Mouse (Mus musculus) spleen, embryonic (tissue): ENCODE data around the gene Atp13a2.

Experiments used
- CTCF ChIA-PET: fragments of 350-600 bp; sonication (Branson Sonifier 250); formaldehyde crosslinking; loops from one replicate; lab custom pipeline; 2022; lab: Charles Lee

The Atp13a2 gene

GRCm38 (mm10) chr4:141024052-141024451 lies 37.4 kb downstream of the Atp13a2 start:
- CTCF ChIA-PET: no interaction called here

GRCm38 (mm10) chr4:141024992-141025391 lies 38.3 kb downstream of the Atp13a2 start:
- CTCF ChIA-PET: no interaction called here

DNA sequence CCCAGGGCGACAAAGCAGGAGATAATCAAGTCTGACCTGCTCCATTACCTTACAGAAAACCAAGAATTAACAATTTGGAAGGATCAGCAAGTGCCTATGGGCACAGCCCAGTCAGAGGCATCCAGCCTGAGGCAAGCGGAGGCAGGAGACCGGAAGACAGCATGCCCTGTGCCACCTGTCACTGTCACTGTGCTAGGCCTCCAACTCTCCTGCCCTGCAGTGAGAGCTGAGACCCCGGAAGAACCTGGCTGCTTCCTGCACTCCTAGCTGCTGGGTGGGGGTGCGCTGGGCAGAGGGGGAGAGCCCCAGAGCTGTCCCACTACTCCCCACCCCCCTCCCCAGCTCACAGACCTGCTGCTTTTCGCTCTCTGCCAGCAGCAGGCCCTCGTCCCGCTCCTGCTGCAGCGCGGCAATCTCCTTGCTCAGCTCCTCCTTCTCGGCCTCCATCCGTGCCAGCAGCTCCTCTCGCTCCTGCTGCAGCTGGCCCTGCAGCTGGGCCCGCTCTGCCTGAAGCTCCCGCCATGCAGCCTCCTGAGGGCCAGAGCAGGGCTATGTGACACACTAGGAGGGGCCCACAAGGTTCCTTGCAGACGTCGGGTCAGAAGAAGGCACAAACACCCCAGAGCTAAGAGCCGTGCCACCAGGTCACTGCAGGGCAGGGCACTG lies 44.0 kb downstream of the Atp13a2 start:
- CTCF ChIA-PET: interaction anchor here (0.9 kb wide), 1 partner anchor 65 kb away, joined by 3 read pairs; no protein-coding TSS in a partner anchor

DNA sequence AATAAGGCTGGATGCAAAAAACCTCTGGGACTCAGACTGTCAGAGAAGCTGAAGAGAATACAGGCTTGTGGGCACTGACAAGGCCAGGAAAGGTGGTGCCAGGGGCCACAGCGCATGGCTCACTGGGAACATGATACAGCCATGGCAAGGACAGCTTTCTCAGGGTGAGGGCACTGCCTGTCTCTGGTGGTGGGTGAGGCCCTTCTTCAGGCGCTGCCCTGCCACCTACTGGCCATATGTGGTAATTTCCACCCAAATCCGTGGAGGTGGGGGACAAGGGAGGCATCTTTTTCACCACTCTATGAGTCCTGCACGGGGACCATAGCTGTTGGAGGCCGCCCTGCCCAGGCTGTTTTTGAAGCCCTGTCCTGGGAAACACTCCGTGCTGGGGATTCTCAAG lies 45.1 kb downstream of the Atp13a2 start:
- CTCF ChIA-PET: interaction anchor here (0.5 to 0.9 kb wide), 2 partner anchors 66 to 68 kb away, joined by 3 to 4 read pairs; no protein-coding TSS in a partner anchor

- CTCF ChIA-PET: interaction anchor here (0.6 kb wide), 1 partner anchor 29 kb away, joined by 6 read pairs; no protein-coding TSS in a partner anchor
Measured at GRCm38 (mm10) chr4:141033606-141034549, 47.2 kb downstream of the Atp13a2 start.

DNA sequence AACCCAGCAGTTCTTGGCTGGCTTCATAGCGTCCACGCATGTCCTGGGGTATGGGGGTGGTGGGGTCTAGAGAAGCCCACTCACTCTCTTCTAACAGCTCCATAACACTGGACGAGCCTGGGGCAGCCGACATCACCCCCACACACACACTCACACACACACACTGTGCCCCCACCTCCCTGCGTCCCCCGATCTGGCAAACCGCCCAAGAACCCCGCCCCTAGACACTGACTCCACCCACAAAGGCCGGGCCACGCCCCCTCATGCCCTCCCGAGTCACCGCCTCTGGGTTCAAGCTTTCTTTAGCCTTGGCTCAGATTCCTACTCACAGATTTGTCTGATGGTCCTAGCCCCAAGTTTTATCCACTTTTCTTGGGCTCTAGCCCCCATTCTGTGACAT lies 54.4 kb downstream of the Atp13a2 start:
- CTCF ChIA-PET: no interaction called here

DNA sequence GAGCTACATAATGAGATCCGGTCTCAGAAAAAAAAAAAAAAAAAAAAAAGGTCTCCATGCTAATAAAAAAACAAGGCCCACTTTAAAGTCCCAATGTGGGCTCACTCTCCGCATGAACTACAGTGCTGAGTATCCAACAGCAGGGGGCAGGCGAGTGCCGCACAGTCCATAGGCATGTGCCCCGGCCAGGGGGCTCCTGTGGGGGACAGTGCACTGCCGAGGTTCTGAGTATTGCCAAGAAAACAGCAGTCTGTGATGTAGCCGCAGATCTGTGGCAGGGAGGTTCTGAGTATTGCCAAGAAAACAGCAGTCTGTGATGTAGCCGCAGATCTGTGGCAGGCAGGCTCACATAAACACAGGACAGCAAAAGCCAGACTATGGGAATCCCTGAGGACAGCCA lies 58.1 kb downstream of the Atp13a2 start:
- CTCF ChIA-PET: interaction anchor here (0.6 to 0.9 kb wide), 2 partner anchors 19 to 294 kb away, joined by 3 to 6 read pairs; no protein-coding TSS in a partner anchor

- CTCF ChIA-PET: interaction anchor here (0.6 kb wide), 1 partner anchor 9 kb away, joined by 10 read pairs; no protein-coding TSS in a partner anchor
Measured at GRCm38 (mm10) chr4:141048810-141049475, 62.3 kb downstream of the Atp13a2 start.

GRCm38 (mm10) chr4:141049476-141049835 lies 62.8 kb downstream of the Atp13a2 start:
- CTCF ChIA-PET: no interaction called here

GRCm38 (mm10) chr4:141052442-141052841 lies 65.8 kb downstream of the Atp13a2 start:
- CTCF ChIA-PET: no interaction called here

DNA sequence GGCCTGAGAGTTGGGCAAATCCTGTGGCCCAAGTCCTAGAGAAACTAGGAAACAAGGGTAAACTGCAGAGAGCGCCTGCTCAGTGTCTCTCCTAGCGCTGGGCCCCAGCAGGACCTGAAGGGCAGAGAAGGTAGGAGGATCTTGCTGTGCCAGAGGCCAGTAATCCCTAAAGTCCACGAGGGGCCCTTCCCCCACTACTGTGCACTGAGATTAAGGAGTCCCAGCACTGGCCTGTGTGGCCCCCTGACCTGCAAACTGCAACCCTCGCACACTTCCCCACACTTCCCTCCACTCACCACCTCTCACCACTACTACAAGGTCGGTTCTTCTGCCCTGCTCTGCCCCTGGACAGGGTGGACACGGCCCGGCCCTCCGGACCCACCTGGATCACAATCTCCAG lies 66.5 kb downstream of the Atp13a2 start:
- CTCF ChIA-PET: no interaction called here

- CTCF ChIA-PET: no interaction called here
Measured at GRCm38 (mm10) chr4:141053568-141054161, 67.0 kb downstream of the Atp13a2 start.
